Mouse (Mus musculus): ENCODE measurements around the gene Trcg1.

The Trcg1 gene

GRCm38 (mm10) chr9:57262795-57263684 lies 26.7 kb downstream of the Trcg1 start:
- DNase-seq (ENCODE audit: low spot score): no peak

- DNase-seq (ENCODE audit: low spot score): no peak
Measured at GRCm38 (mm10) chr9:57265125-57265524, 28.8 kb downstream of the Trcg1 start.

- no peak for DNase-seq (ENCODE audit: low spot score)
Measured at GRCm38 (mm10) chr9:57267421-57267820, 31.1 kb downstream of the Trcg1 start.

GRCm38 (mm10) chr9:57268078-57268477 lies 31.7 kb downstream of the Trcg1 start:
- no peak for DNase-seq (ENCODE audit: low spot score)

- DNase-seq (ENCODE audit: low spot score): no peak
Measured at GRCm38 (mm10) chr9:57268575-57268974, 32.2 kb downstream of the Trcg1 start.

GRCm38 (mm10) chr9:57269384-57269783 lies 33.0 kb downstream of the Trcg1 start:
- no peak for DNase-seq (ENCODE audit: low spot score)

GRCm38 (mm10) chr9:57270399-57270798 lies 34.0 kb downstream of the Trcg1 start:
- DNase-seq (ENCODE audit: low spot score): no peak

- no peak for DNase-seq (ENCODE audit: low spot score)
Measured at GRCm38 (mm10) chr9:57271081-57271480, 34.7 kb downstream of the Trcg1 start.

GRCm38 (mm10) chr9:57271837-57272562 lies 35.6 kb downstream of the Trcg1 start:
- no peak for DNase-seq (ENCODE audit: low spot score)

- DNase-seq (ENCODE audit: low spot score): no peak
Measured at GRCm38 (mm10) chr9:57272902-57273804, 36.8 kb downstream of the Trcg1 start.

- DNase-seq (ENCODE audit: low spot score): no peak
Measured at GRCm38 (mm10) chr9:57273805-57274494, 37.6 kb downstream of the Trcg1 start.

- no peak for DNase-seq (ENCODE audit: low spot score)
Measured at GRCm38 (mm10) chr9:57276311-57276710, 40.0 kb downstream of the Trcg1 start.

GRCm38 (mm10) chr9:57278268-57278667 lies 41.9 kb downstream of the Trcg1 start:
- DNase-seq (ENCODE audit: low spot score): no peak

GRCm38 (mm10) chr9:57279441-57279840 lies 43.1 kb downstream of the Trcg1 start:
- DNase-seq (ENCODE audit: low spot score): no peak

GRCm38 (mm10) chr9:57281549-57281948 lies 45.2 kb downstream of the Trcg1 start:
- DNase-seq (ENCODE audit: low spot score): no peak

GRCm38 (mm10) chr9:57282686-57283085 lies 46.3 kb downstream of the Trcg1 start:
- DNase-seq (ENCODE audit: low spot score): no peak

- DNase-seq (ENCODE audit: low spot score): no peak
Measured at GRCm38 (mm10) chr9:57283311-57283710, 47.0 kb downstream of the Trcg1 start.

- DNase-seq (ENCODE audit: low spot score): no peak
Measured at GRCm38 (mm10) chr9:57287183-57287582, 50.8 kb downstream of the Trcg1 start.

GRCm38 (mm10) chr9:57294905-57295304 lies 58.5 kb downstream of the Trcg1 start:
- DNase-seq (ENCODE audit: low spot score): no peak

- no peak for DNase-seq (ENCODE audit: low spot score)
Measured at GRCm38 (mm10) chr9:57295666-57296065, 59.3 kb downstream of the Trcg1 start.

- no peak for DNase-seq (ENCODE audit: low spot score)
Measured at GRCm38 (mm10) chr9:57296277-57296676, 59.9 kb downstream of the Trcg1 start.

GRCm38 (mm10) chr9:57297938-57298337 lies 61.6 kb downstream of the Trcg1 start:
- DNase-seq (ENCODE audit: low spot score): no peak

Data from ovary, postnatal 14 days (tissue).